Mouse (Mus musculus) midbrain, embryonic 16.5 days (tissue): Measurements from ENCODE around the gene Fn1. TPM values are rescaled to one million over a fixed set of nuclear protein-coding genes. Genes with fewer than 3 reads are reported as not detected.

Experiments
- ATAC-seq: fragments of 200-750 bp; cut with Nextera tagmentation; 2 replicates; pipeline ENCODE4 v1.8.0; 2017; ENCODE audit warnings: moderate TSS enrichment
- H3K27ac ChIP-seq: fragments of 300-500 bp; sonication (generic); 2 replicates; pipeline ENCODE4 v1.5.1; 2014; ENCODE audit warnings: mild to moderate bottlenecking, low read length, mixed read lengths
- H3K27me3 ChIP-seq: fragments of 300-500 bp; sonication (generic); 2 replicates; pipeline ENCODE4 v1.6.1; 2014; ENCODE audit warnings: low read depth, low read length, mixed read lengths; ENCODE audit not compliant: control insufficient read depth, insufficient read depth
- H3K36me3 ChIP-seq: fragments of 300-500 bp; sonication (generic); 2 replicates; pipeline ENCODE4 v1.6.1; 2014; ENCODE audit warnings: mild to moderate bottlenecking, low read length, moderate library complexity, mixed read lengths; ENCODE audit not compliant: control insufficient read depth, insufficient read depth
- H3K4me1 ChIP-seq: fragments of 300-500 bp; sonication (generic); 2 replicates; pipeline ENCODE4 v1.6.1; 2014; ENCODE audit warnings: mild to moderate bottlenecking, low read length, mixed read lengths; ENCODE audit not compliant: control insufficient read depth, insufficient read depth
- H3K4me2 ChIP-seq: fragments of 300-500 bp; sonication (generic); 2 replicates; pipeline ENCODE4 v1.6.1; 2014; ENCODE audit warnings: mild to moderate bottlenecking, low read length, mixed read lengths
- H3K4me3 ChIP-seq: fragments of 300-500 bp; sonication (generic); 2 replicates; pipeline ENCODE4 v1.5.1; 2014; ENCODE audit warnings: low read depth, mild to moderate bottlenecking, low read length, moderate library complexity, mixed read lengths
- H3K9ac ChIP-seq: fragments of 300-500 bp; sonication (generic); 2 replicates; pipeline ENCODE4 v1.6.1; 2014; ENCODE audit warnings: low read depth, low read length, mixed read lengths
- H3K9me3 ChIP-seq: fragments of 300-500 bp; sonication (generic); replicated peaks from 2 replicates; pipeline ENCODE4 v1.6.1; 2014; ENCODE audit warnings: mild to moderate bottlenecking, low read length, mixed read lengths; ENCODE audit not compliant: control insufficient read depth, poor library complexity, severe bottlenecking
- WGBS: fragments of 180-500 bp; shearing (Covaris S2); extraction: QIAGEN DNeasy Blood & Tissue Kit; methylation state at CpG from one replicate; pipeline ENCODE4 v1.1.7; 2014; 5-methylcytosine and 5-hydroxymethylcytosine counted together
- polyA plus RNA-seq: library from polyadenylated mRNA; unstranded; fragments of >200 nt; fragmentation: Nextera tagmentation; extraction: Ambion mirVana; gene quantifications from 2 replicates; pipeline ENCODE4 v1.2.1, GENCODE M21; 2015

The Fn1 gene
- polyA plus RNA-seq, 1 experiment from 2014 or later: 26.0 TPM

DNA sequence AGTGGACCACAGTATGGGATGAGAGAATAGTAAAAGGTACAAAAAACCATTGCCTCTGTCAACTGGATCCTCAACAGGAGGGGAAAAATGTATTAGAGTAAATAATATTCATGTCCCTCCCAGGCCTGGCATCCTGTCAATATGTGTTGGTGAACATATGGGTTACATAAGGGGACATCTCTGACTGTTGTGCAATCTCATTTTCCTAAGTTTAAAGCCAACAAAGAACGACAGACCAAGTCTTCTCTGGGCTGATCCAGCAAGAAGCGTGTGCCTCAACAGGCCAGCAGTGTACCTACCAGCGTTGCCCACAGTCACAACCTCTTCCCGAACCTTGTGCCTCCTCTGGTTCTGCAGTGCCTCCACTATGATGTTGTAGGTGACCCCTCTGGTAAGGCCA is 57.6 kb downstream of the Fn1 start:
- Histone ChIP-seq H3K9ac (no peak overlapping the region), H3K9me3 (no peaks in the 10 kb centered on the region), H3K4me3 (no peak overlapping the region), H3K4me2 (no peak overlapping the region), H3K36me3 (peaks cover 5% of the 10 kb centered on the region; the same call in 1 of the 2 replicates), H3K27ac (no peak overlapping the region), H3K27me3 (no peaks in the 10 kb centered on the region), H3K4me1 (no peaks in the 10 kb centered on the region)
- no peak for ATAC-seq
- 95% methylated on average over 4 of the region's 4 CpGs for WGBS

DNA sequence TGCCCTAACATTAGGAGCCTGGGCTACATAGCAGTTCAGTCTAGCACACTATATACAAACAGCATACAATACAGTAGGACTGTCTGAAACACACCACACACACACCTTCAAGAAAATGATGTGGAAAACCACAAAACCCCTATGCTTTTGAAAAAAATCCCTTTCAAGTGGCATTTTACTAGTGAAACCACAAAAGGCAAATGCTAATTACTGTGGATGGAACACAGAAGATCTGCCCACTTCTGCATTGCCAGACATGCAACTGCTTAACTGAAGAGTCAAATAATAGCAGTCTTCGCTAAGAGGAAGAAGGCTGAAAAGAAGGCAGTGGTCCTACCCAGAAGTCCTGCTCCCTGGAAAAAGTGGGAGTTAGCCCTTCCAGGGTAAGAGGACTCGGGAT is 58.7 kb downstream of the Fn1 start:
- no peak for ATAC-seq
- Histone ChIP-seq H3K4me1 (no peaks in the 10 kb centered on the region), H3K36me3 (peaks cover 5% of the 10 kb centered on the region; the same call in 1 of the 2 replicates), H3K4me2 (no peak overlapping the region), H3K27me3 (no peaks in the 10 kb centered on the region), H3K4me3 (no peak overlapping the region), H3K9ac (no peak overlapping the region), H3K27ac (no peak overlapping the region), H3K9me3 (no peaks in the 10 kb centered on the region)
- WGBS: 83% methylated on average over 2 of the region's 2 CpGs

DNA sequence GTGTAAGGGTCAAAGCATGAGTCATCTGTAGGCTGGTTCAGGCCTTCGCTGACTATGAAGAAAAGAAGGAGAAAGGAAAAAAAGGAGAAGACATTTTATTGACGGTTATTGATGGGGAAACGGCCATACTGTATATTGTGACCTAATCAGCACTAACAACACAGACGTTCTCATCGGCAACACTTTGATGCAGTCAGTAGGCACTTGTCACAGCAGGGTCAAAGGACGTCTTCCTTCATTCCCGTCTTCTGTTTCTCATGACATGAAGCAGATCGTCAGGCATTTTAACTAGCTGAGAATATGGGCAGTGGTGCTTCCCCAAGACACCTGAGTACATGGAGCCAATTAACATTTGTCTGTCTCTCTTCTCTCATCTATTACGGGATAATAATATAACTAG is 59.8 kb downstream of the Fn1 start:
- Histone ChIP-seq H3K4me1 (no peaks in the 10 kb centered on the region), H3K9me3 (no peaks in the 10 kb centered on the region), H3K4me3 (no peak overlapping the region), H3K27ac (no peak overlapping the region), H3K9ac (no peak overlapping the region), H3K4me2 (no peak overlapping the region), H3K36me3 (0 out of 2 replicates have a peak, but pooled peaks cover 3% of the 10 kb centered on the region), H3K27me3 (no peaks in the 10 kb centered on the region)
- ATAC-seq: no peak
- WGBS: 94% methylated on average over 9 of the region's 9 CpGs

DNA sequence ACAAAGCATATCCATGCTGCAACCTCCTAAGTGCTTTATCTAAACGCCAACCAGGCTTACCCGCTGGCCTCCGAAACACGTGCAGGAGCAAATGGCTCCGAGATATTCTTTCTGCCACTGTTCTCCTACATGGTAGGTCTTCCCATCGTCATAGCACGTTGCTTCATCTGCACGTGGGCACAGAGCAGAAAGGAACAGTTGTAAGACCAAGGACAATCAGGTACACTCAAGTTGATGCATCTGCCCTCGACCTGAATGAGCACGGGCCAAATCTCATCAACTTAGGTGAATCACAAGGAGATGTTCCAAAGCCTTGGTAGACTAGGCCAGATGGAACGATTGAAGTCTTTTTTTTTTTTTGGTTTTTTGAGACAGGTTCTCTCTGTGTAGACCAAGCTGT is 63.0 kb downstream of the Fn1 start:
- Histone ChIP-seq H3K9me3 (no peaks in the 10 kb centered on the region), H3K4me3 (no peak overlapping the region), H3K36me3 (0 out of 2 replicates have a peak, but pooled peaks cover 3% of the 10 kb centered on the region), H3K27me3 (no peaks in the 10 kb centered on the region), H3K4me2 (no peak overlapping the region), H3K4me1 (no peaks in the 10 kb centered on the region), H3K9ac (no peak overlapping the region), H3K27ac (no peak overlapping the region)
- no peak for ATAC-seq
- 94% methylated on average over 11 of the region's 11 CpGs for WGBS

DNA sequence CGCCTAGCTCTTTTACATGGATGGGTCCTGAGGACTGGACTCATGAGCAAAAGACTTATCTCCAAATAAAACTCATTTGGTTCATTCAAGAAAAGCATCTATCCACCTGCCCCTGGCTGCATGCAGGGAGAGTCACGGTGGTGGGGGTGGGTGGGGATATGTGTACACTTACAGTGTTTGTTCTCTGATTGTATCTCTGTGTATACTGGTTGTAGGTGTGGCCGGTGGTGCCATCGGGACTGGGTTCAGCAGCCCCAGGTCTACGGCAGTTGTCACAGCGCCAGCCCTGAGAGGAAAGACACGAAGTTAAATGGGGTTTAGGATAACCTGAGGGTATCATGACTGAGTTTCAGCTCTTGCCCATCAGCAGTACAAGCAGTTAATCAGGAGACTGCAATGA is 66.3 kb downstream of the Fn1 start:
- WGBS: 94% methylated on average over 7 of the region's 7 CpGs
- Histone ChIP-seq H3K36me3 (0 out of 2 replicates have a peak, but pooled peaks cover 3% of the 10 kb centered on the region), H3K9ac (no peak overlapping the region), H3K4me1 (no peaks in the 10 kb centered on the region), H3K4me3 (no peak overlapping the region), H3K27me3 (no peaks in the 10 kb centered on the region), H3K4me2 (no peak overlapping the region), H3K9me3 (no peaks in the 10 kb centered on the region), H3K27ac (no peak overlapping the region)
- no peak for ATAC-seq

DNA sequence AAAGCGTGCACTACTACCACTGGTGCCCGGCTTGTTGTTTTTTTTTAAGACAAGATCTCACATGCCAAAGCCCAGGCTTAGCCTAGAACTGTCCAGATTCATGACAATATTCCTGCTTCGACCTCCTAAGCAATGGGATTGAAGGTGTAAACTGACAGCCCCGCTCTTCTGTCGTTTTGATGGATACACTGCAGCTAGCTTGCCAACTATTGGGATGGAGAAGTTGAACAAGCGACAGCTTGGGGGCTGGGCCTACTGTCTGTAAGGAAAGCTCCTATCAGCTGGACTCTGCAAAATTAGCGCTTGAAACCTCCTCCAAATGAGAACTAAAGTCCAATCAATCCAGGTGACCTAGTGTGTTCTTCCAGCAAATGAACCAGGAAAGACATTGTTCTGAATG is 69.1 kb downstream of the Fn1 start:
- peaks cover under 1% of the 10 kb centered on the region; the same call in 1 of the 2 replicates for H3K36me3 ChIP-seq
- no peak for ATAC-seq
- 93% methylated on average over 7 of the region's 7 CpGs for WGBS
- H3K27ac ChIP-seq: no peak overlapping the region
- H3K9ac ChIP-seq: no peak overlapping the region
- H3K4me2 ChIP-seq: no peak overlapping the region
- H3K9me3 ChIP-seq: no peaks in the 10 kb centered on the region
- no peak overlapping the region for H3K4me3 ChIP-seq
- no peaks in the 10 kb centered on the region for H3K4me1 ChIP-seq
- no peaks in the 10 kb centered on the region for H3K27me3 ChIP-seq

DNA sequence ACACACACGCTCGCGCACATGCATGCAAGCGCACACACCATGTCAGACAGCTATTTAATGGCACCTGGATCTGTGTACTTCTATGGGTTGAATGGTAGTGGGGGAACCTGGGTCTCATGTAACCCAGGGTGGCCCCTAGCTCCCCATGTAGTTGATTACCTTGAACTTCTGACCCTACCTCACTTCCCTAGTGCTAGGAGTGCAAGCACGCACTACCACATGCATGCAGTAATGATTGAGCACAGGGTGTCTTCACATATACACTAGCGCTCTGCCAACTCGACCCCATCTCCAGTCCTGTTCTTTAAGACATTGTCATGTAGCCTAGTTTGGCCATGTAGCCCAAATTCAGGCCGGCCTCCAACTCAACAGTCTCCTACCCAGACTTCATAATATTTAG is 69.7 kb downstream of the Fn1 start:
- H3K36me3 ChIP-seq: peaks cover 6% of the 10 kb centered on the region
- no peak overlapping the region for H3K4me3 ChIP-seq
- no peaks in the 10 kb centered on the region for H3K27me3 ChIP-seq
- ATAC-seq: no peak
- no peak overlapping the region for H3K27ac ChIP-seq
- H3K4me1 ChIP-seq: no peaks in the 10 kb centered on the region
- 0 out of 2 replicates have a peak, but pooled peaks cover under 1% of the 10 kb centered on the region for H3K9me3 ChIP-seq
- 96% methylated on average over 8 of the region's 8 CpGs for WGBS
- H3K4me2 ChIP-seq: no peak overlapping the region
- H3K9ac ChIP-seq: no peak overlapping the region

DNA sequence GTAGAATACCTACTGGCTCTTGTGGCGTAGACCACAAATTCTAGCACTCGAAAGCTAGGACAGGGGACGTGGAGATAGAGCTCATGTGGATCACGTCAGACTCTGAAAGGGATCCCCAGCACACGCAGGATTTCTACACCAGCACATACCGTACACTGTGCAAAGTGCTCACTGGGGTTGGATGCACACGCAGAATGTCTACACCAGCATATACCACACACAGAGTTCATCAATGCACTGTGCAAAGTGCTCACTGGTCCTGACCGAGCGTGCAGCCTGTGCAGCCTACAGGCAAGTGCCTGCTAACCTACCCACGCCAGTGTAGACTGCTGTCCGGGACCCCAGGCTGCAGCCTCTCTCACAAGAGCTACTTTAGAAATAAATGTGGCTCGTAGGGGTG is 72.6 kb downstream of the Fn1 start:
- Histone ChIP-seq H3K27me3 (no peaks in the 10 kb centered on the region), H3K4me2 (no peak overlapping the region), H3K27ac (no peak overlapping the region), H3K4me1 (no peaks in the 10 kb centered on the region), H3K9me3 (0 out of 2 replicates have a peak, but pooled peaks cover 3% of the 10 kb centered on the region), H3K9ac (no peak overlapping the region), H3K36me3 (peaks cover 19% of the 10 kb centered on the region), H3K4me3 (no peak overlapping the region)
- WGBS: 95% methylated on average over 12 of the region's 12 CpGs
- no peak for ATAC-seq

DNA sequence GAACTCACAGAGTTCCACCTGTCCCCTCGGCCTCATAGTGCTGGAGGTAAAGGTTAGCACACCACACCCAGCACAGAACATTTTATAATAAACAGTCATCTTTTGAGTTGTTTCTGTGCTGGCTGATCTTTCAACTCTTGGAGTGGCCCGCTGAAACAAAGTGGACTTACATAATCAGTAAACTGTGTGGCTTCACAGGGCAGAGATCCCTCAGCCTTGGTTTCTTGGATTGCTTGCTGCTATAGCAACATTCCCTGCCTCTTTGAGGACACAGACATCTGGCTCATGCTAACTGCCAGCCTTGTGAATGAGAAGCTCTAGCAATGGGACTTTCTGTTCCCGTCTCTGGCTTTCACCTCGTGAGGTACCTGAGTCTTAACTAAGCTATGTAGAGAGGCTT is 73.5 kb downstream of the Fn1 start:
- Histone ChIP-seq H3K4me2 (no peak overlapping the region), H3K4me3 (no peak overlapping the region), H3K9ac (no peak overlapping the region), H3K4me1 (no peaks in the 10 kb centered on the region), H3K36me3 (peaks cover 19% of the 10 kb centered on the region), H3K27ac (no peak overlapping the region), H3K27me3 (no peaks in the 10 kb centered on the region), H3K9me3 (0 out of 2 replicates have a peak, but pooled peaks cover 3% of the 10 kb centered on the region)
- 85% methylated on average over 4 of the region's 4 CpGs for WGBS
- ATAC-seq: no peak
